Mouse (Mus musculus): ENCODE measurements around the gene Col10a1. TPM values are rescaled to one million over a fixed set of nuclear protein-coding genes. Genes with fewer than 3 reads are reported as not detected.

Col10a1 gene
- polyA plus RNA-seq (2015; fragmentation: Nextera tagmentation; extraction: Ambion mirVana), result 0.16 TPM in 1 of 2 replicates, not detected in the other

GRCm38 (mm10) chr10:34389681-34390080 lies at the start of gene Col10a1:
Col10a1 (plus strand) TSS chr10:34389981.
- H3K9me3 ChIP-seq (replicated peaks), result no peaks in the 10 kb centered on the region
- no peak within 1 kb of the TSS for H3K9ac ChIP-seq
- H3K4me3 ChIP-seq, result no peak within 1 kb of the TSS
- H3K36me3 ChIP-seq, result no peaks in the 10 kb centered on the region
- H3K4me2 ChIP-seq, result no peak within 1 kb of the TSS
- ATAC-seq (replicated peaks; ENCODE audit: insufficient number of reproducible peaks, insufficient read depth, low FRiP score, low read depth), result no peak
- no peak within 1 kb of the TSS for H3K27ac ChIP-seq
- no peaks in the 10 kb centered on the region for H3K4me1 ChIP-seq (replicated peaks)
- WGBS, result 78% methylated on average over 8 of the region's 8 CpGs
- H3K27me3 ChIP-seq, result no peaks in the 10 kb centered on the region

GRCm38 (mm10) chr10:34341014-34341413 lies 48.8 kb upstream of the Col10a1 start:
- Histone ChIP-seq H3K9ac (no peak overlapping the region), H3K9me3 (replicated peaks) (no peaks in the 10 kb centered on the region), H3K27me3 (no peaks in the 10 kb centered on the region), H3K36me3 (no peaks in the 10 kb centered on the region), H3K4me2 (no peak overlapping the region), H3K27ac (no peak overlapping the region), H3K4me1 (replicated peaks) (no peaks in the 10 kb centered on the region), H3K4me3 (no peak overlapping the region)
- no peak for ATAC-seq (replicated peaks; ENCODE audit: insufficient number of reproducible peaks, insufficient read depth, low FRiP score, low read depth)
- WGBS, result 63% methylated on average over 6 of the region's 6 CpGs

DNA sequence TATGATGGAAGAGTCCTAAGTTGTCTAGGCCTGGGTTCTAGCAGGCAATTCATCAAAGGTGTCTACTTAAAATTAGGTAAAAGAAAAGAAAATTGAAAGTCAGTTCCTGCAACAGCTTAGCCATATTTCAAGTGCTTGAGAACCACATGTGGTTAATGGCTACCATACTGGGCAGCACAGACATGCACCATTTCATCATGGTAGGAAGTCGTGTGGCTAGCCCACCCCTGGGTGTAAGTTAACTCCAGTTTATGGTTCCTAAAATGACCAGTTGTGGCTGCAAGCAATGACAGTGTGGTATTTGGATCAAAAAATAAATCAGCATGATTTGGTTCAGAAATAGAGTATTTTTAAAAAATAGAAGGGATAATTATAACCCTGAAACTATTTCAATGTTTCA lies 47.9 kb upstream of the Col10a1 start:
- 74% methylated on average over 1 of the region's 1 CpGs for WGBS
- Histone ChIP-seq H3K27ac (no peak overlapping the region), H3K4me3 (no peak overlapping the region), H3K36me3 (no peaks in the 10 kb centered on the region), H3K4me2 (no peak overlapping the region), H3K27me3 (no peaks in the 10 kb centered on the region), H3K9me3 (replicated peaks) (no peaks in the 10 kb centered on the region), H3K9ac (no peak overlapping the region), H3K4me1 (replicated peaks) (no peaks in the 10 kb centered on the region)
- no peak for ATAC-seq (replicated peaks; ENCODE audit: insufficient number of reproducible peaks, insufficient read depth, low FRiP score, low read depth)

DNA sequence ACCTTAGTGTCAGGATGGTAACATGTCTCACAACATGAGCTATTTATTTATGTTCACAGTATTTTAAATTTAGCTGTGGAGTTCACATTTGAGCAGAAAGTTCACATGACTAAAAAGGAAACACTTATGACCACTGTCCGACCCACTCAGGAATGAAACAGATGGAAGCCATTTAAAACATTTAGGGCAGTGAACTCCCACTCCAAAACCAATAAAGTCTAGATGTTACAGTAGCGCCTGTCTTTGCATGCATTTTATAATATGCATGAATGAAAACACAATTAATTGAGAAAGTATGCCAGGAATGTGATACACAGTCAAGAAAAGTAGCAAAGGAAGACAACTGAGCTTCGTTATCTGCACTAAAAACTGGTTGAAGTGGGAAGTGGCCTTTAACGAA lies 37.6 kb upstream of the Col10a1 start:
- H3K9me3 ChIP-seq (replicated peaks), result no peaks in the 10 kb centered on the region
- H3K27ac ChIP-seq, result no peak overlapping the region
- H3K4me1 ChIP-seq (replicated peaks), result 0 out of 2 replicates have a peak, but pooled peaks cover 4% of the 10 kb centered on the region
- H3K36me3 ChIP-seq, result no peaks in the 10 kb centered on the region
- H3K4me3 ChIP-seq, result no peak overlapping the region
- no peak overlapping the region for H3K9ac ChIP-seq
- no peak for ATAC-seq (replicated peaks; ENCODE audit: insufficient number of reproducible peaks, insufficient read depth, low FRiP score, low read depth)
- H3K27me3 ChIP-seq, result no peaks in the 10 kb centered on the region
- H3K4me2 ChIP-seq, result no peak overlapping the region
- 57% methylated on average over 4 of the region's 4 CpGs for WGBS

- no peaks in the 10 kb centered on the region for H3K9me3 ChIP-seq (replicated peaks)
- no peak overlapping the region for H3K4me3 ChIP-seq
- H3K4me1 ChIP-seq (replicated peaks), result no peaks in the 10 kb centered on the region
- H3K9ac ChIP-seq, result no peak overlapping the region
- no peak overlapping the region for H3K27ac ChIP-seq
- ATAC-seq (replicated peaks; ENCODE audit: insufficient number of reproducible peaks, insufficient read depth, low FRiP score, low read depth), result no peak
- H3K27me3 ChIP-seq, result no peaks in the 10 kb centered on the region
- H3K36me3 ChIP-seq, result no peaks in the 10 kb centered on the region
- WGBS, result 72% methylated on average over 3 of the region's 3 CpGs
- H3K4me2 ChIP-seq, result no peak overlapping the region
These were observed 31.5 kb upstream of the Col10a1 start for GRCm38 (mm10) chr10:34358263-34358662.

- Histone ChIP-seq H3K9ac (no peak overlapping the region), H3K27me3 (no peaks in the 10 kb centered on the region), H3K4me3 (no peak overlapping the region), H3K27ac (no peak overlapping the region), H3K4me2 (no peak overlapping the region), H3K36me3 (no peaks in the 10 kb centered on the region), H3K4me1 (replicated peaks) (no peaks in the 10 kb centered on the region), H3K9me3 (replicated peaks) (no peaks in the 10 kb centered on the region)
- ATAC-seq (replicated peaks; ENCODE audit: insufficient number of reproducible peaks, insufficient read depth, low FRiP score, low read depth), result no peak
These were observed 26.0 kb upstream of the Col10a1 start for GRCm38 (mm10) chr10:34363756-34364155.

DNA sequence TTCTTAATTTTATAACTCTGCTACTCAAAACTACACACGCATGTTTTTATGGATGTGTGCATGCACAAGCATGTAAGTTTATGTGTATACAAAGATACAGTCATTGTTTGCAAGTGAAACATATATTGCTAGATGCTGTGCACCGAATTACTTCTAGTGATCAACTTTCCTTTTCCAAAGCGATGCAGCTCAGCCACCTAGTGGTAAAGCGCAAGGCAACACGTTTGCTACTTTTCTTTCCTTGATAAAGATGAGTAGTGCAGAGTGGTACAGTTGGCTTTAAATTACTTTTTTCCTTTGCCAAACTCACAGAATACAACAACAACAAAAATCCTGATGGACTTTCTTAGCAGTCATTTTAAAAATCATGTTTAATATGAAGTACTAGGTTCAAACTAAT lies 21.6 kb upstream of the Col10a1 start:
- Histone ChIP-seq H3K9me3 (replicated peaks) (no peaks in the 10 kb centered on the region), H3K27me3 (no peaks in the 10 kb centered on the region), H3K4me3 (no peak overlapping the region), H3K9ac (no peak overlapping the region), H3K27ac (no peak overlapping the region), H3K4me1 (replicated peaks) (no peaks in the 10 kb centered on the region), H3K4me2 (no peak overlapping the region), H3K36me3 (no peaks in the 10 kb centered on the region)
- no peak for ATAC-seq (replicated peaks; ENCODE audit: insufficient number of reproducible peaks, insufficient read depth, low FRiP score, low read depth)
- 69% methylated on average over 5 of the region's 5 CpGs for WGBS

DNA sequence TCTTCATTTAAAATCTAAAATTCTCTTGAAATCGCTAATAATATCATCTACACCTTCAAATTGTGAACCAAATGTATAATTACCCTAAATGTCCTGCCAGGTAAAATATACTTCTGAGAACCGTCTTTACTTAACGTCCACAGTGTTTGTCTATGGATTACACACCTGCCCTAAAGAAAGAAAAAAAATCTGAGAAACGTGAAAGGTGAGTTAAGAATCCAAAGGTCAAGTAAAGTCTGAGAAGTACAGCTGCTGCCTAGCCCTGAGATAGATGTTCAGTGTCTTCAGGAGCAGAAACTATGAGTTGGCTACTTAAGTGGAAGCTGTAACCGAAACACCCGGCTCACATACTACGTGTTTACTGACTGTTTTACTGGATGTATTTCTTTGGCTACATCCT lies 16.4 kb upstream of the Col10a1 start:
- ATAC-seq (replicated peaks; ENCODE audit: insufficient number of reproducible peaks, insufficient read depth, low FRiP score, low read depth), result no peak
- Histone ChIP-seq H3K9ac (no peak overlapping the region), H3K36me3 (no peaks in the 10 kb centered on the region), H3K27me3 (no peaks in the 10 kb centered on the region), H3K4me3 (no peak overlapping the region), H3K27ac (no peak overlapping the region), H3K4me2 (no peak overlapping the region), H3K9me3 (replicated peaks) (no peaks in the 10 kb centered on the region), H3K4me1 (replicated peaks) (no peaks in the 10 kb centered on the region)
- 90% methylated on average over 7 of the region's 7 CpGs for WGBS

GRCm38 (mm10) chr10:34385636-34386035 lies 4.1 kb upstream of the Col10a1 start:
- H3K4me1 ChIP-seq (replicated peaks), result no peaks in the 10 kb centered on the region
- H3K27ac ChIP-seq, result no peak overlapping the region
- no peak overlapping the region for H3K9ac ChIP-seq
- H3K4me3 ChIP-seq, result no peak overlapping the region
- WGBS, result 79% methylated on average over 5 of the region's 5 CpGs
- no peak for ATAC-seq (replicated peaks; ENCODE audit: insufficient number of reproducible peaks, insufficient read depth, low FRiP score, low read depth)
- H3K9me3 ChIP-seq (replicated peaks), result no peaks in the 10 kb centered on the region
- no peaks in the 10 kb centered on the region for H3K27me3 ChIP-seq
- no peak overlapping the region for H3K4me2 ChIP-seq
- H3K36me3 ChIP-seq, result 0 out of 2 replicates have a peak, but pooled peaks cover 4% of the 10 kb centered on the region

- no peak for ATAC-seq (replicated peaks; ENCODE audit: insufficient number of reproducible peaks, insufficient read depth, low FRiP score, low read depth)
- Histone ChIP-seq H3K27me3 (no peaks in the 10 kb centered on the region), H3K4me1 (replicated peaks) (0 out of 2 replicates have a peak, but pooled peaks cover 3% of the 10 kb centered on the region), H3K9ac (no peak overlapping the region), H3K9me3 (replicated peaks) (no peaks in the 10 kb centered on the region), H3K36me3 (no peaks in the 10 kb centered on the region), H3K4me3 (no peak overlapping the region), H3K4me2 (no peak overlapping the region), H3K27ac (no peak overlapping the region)
- 88% methylated on average over 4 of the region's 4 CpGs for WGBS
These were observed 7.2 kb downstream of the Col10a1 start for GRCm38 (mm10) chr10:34396959-34397358.

- H3K27me3 ChIP-seq, result no peaks in the 10 kb centered on the region
- no peak overlapping the region for H3K27ac ChIP-seq
- H3K4me1 ChIP-seq (replicated peaks), result 0 out of 2 replicates have a peak, but pooled peaks cover 3% of the 10 kb centered on the region
- H3K9ac ChIP-seq, result no peak overlapping the region
- no peak overlapping the region for H3K4me2 ChIP-seq
- no peak overlapping the region for H3K4me3 ChIP-seq
- H3K36me3 ChIP-seq, result peaks cover 5% of the 10 kb centered on the region; the same call in 1 of the 2 replicates
- H3K9me3 ChIP-seq (replicated peaks), result no peaks in the 10 kb centered on the region
- ATAC-seq (replicated peaks; ENCODE audit: insufficient number of reproducible peaks, insufficient read depth, low FRiP score, low read depth), result no peak
These were observed 9.5 kb downstream of the Col10a1 start for GRCm38 (mm10) chr10:34399267-34399666.

- WGBS, result under 1% methylated on average over 49 of the region's 49 CpGs
- Histone ChIP-seq H3K36me3 (no peaks in the 10 kb centered on the region), H3K4me3 (peak within 1 kb of the TSS; percentile 85), H3K4me1 (replicated peaks) (peaks cover 13% of the 10 kb centered on the region), H3K4me2 (peak within 1 kb of the TSS; percentile 62), H3K27ac (peak within 1 kb of the TSS; percentile 89), H3K9me3 (replicated peaks) (no peaks in the 10 kb centered on the region), H3K9ac (peak within 1 kb of the TSS; percentile 88), H3K27me3 (no peaks in the 10 kb centered on the region)
- peak; percentile 98 for ATAC-seq (replicated peaks; ENCODE audit: insufficient number of reproducible peaks, insufficient read depth, low FRiP score, low read depth)
These were observed 28.5 kb downstream of the Col10a1 start, which contains the start of gene Nt5dc1 for GRCm38 (mm10) chr10:34418204-34418756. Nt5dc1 (minus strand) TSS chr10:34418552.

All from heart, embryonic 15.5 days (tissue).